Mouse (Mus musculus): ENCODE data around the gene Slc34a1. TPM values are rescaled to one million over a fixed set of nuclear protein-coding genes. Genes with fewer than 3 reads are reported as not detected.

Slc34a1 gene
- polyA plus RNA-seq, 2 experiments, result not detected

GRCm38 (mm10) chr13:55404853-55405782 is 7.1 kb downstream of the Slc34a1 start:
- 9% methylated on average over 11 of the region's 11 CpGs for WGBS
- Histone ChIP-seq H3K27me3 (ENCODE audit: control insufficient read depth, insufficient read depth, low read length) (no peaks in the 10 kb centered on the region), H3K4me3 (replicated peaks; ENCODE audit: low read length) (no peak overlapping the region), H3K4me1 (ENCODE audit: control insufficient read depth, insufficient read depth, low read length) (peaks cover 3% of the 10 kb centered on the region), H3K9ac (ENCODE audit: low read depth, low read length, severe bottlenecking) (peak overlapping the region; percentile 38; the same call in 1 of the 2 replicates), H3K4me2 (replicated peaks; ENCODE audit: low read depth, low read length, severe bottlenecking) (peak overlapping the region; percentile 30; the same call in 1 of the 2 replicates), H3K36me3 (ENCODE audit: control insufficient read depth, insufficient read depth, low read length) (no peaks in the 10 kb centered on the region), H3K27ac (replicated peaks; ENCODE audit: low read depth, low read length) (no peak overlapping the region; the same call in 1 of the 2 replicates), H3K9me3 (ENCODE audit: control insufficient read depth, low read length) (no peaks in the 10 kb centered on the region)
- peak; percentile 81 for DNase-seq (ENCODE audit: low spot score)
- peak; percentile 91 for ATAC-seq (ENCODE audit: low FRiP score, low read depth)
- no peak for TF ChIP-seq POLR2A (IDR thresholded peaks at IDR 0.05; ENCODE audit: borderline replicate concordance, extremely low read depth, insufficient read depth, insufficient read length)

DNA sequence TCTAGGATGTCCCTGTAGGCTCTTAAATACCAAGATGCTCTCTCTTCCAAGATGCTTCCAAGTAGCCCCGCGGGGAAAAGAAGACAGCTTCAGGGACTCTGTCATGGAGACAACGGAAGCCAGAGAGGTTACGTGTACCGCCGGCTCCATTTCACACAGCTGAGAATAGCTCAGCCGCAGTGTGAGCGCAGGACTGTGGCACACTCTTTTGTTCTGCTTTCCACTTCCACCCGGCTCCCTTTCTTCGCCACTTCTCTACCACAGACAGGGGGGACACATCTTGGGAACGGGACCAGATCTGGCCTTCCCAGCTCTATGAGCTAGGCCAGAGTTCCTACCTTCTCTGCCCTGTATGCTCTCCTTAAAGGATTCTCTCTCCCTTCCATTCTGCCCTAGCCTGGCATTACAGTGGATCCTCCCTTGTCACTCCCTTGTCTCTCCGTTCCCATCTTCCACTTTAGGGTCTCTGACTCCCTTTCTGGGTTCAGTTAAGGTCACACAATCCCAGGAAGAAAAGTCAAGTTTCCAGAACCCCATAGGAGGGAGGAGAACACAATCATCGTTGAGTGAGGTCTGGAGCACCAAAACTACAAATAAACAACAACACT is 7.9 kb downstream of the Slc34a1 start:
- WGBS, result 76% methylated on average over 13 of the region's 13 CpGs

GRCm38 (mm10) chr13:55407341-55407740 is 9.4 kb downstream of the Slc34a1 start:
- no peak overlapping the region for H3K9ac ChIP-seq (ENCODE audit: low read depth, low read length, severe bottlenecking)
- ATAC-seq (ENCODE audit: low FRiP score, low read depth) (no peak), DNase-seq (ENCODE audit: low spot score) (no peak)
- no peak for TF ChIP-seq POLR2A (IDR thresholded peaks at IDR 0.05; ENCODE audit: borderline replicate concordance, extremely low read depth, insufficient read depth, insufficient read length)
- no peak overlapping the region for H3K4me3 ChIP-seq (replicated peaks; ENCODE audit: low read length)
- H3K27ac ChIP-seq (replicated peaks; ENCODE audit: low read depth, low read length), result no peak overlapping the region
- WGBS, result 84% methylated on average over 4 of the region's 4 CpGs
- no peak overlapping the region for H3K4me2 ChIP-seq (replicated peaks; ENCODE audit: low read depth, low read length, severe bottlenecking)
- H3K4me1 ChIP-seq (ENCODE audit: control insufficient read depth, insufficient read depth, low read length), result peaks cover 3% of the 10 kb centered on the region
- no peaks in the 10 kb centered on the region for H3K27me3 ChIP-seq (ENCODE audit: control insufficient read depth, insufficient read depth, low read length)
- no peaks in the 10 kb centered on the region for H3K36me3 ChIP-seq (ENCODE audit: control insufficient read depth, insufficient read depth, low read length)
- no peaks in the 10 kb centered on the region for H3K9me3 ChIP-seq (ENCODE audit: control insufficient read depth, low read length)

More for the DNA sequence above, 7.9 kb downstream of the Slc34a1 start:
- ATAC-seq (ENCODE audit: low FRiP score, low read depth), result peak; percentile 3; the same call in 1 of the 2 replicates
- Histone ChIP-seq H3K4me3 (replicated peaks; ENCODE audit: low read length) (no peak overlapping the region), H3K4me2 (replicated peaks; ENCODE audit: low read depth, low read length, severe bottlenecking) (no peak overlapping the region), H3K4me1 (ENCODE audit: control insufficient read depth, insufficient read depth, low read length) (peaks cover 3% of the 10 kb centered on the region), H3K36me3 (ENCODE audit: control insufficient read depth, insufficient read depth, low read length) (no peaks in the 10 kb centered on the region), H3K9me3 (ENCODE audit: control insufficient read depth, low read length) (no peaks in the 10 kb centered on the region), H3K27me3 (ENCODE audit: control insufficient read depth, insufficient read depth, low read length) (no peaks in the 10 kb centered on the region), H3K9ac (ENCODE audit: low read depth, low read length, severe bottlenecking) (0 out of 2 replicates have a peak overlapping the region, but pooled peaks have one; percentile 21), H3K27ac (replicated peaks; ENCODE audit: low read depth, low read length) (no peak overlapping the region; the same call in 1 of the 2 replicates)
- no peak for DNase-seq (ENCODE audit: low spot score)
- TF ChIP-seq POLR2A (IDR thresholded peaks at IDR 0.05; ENCODE audit: borderline replicate concordance, extremely low read depth, insufficient read depth, insufficient read length), result no peak

DNA sequence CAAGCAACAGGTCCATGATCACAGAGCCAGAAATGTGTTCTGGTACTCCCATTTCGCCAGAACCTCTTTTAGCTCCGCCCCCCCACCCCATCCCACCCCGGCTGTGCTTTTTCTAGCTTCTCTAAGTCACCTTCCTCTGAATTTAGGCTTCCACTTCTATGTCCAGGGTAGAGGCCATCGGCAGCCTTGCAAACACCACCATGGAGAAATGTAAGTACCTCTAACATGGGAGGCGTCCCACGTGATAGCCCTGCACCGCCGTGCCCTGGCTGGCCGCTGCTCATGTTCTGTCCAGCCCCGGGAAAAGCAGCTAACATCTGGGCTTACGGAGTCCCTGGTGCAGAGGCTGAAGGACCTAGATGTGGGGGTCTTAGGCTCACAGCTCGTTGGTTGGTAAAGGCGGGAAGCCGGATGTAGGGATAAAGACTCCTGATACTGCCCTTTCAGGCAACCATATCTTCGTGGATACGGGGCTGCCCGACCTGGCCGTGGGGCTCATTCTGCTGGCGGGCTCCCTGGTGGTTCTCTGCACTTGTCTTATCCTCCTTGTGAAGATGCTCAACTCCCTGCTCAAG is 10.6 kb downstream of the Slc34a1 start:
- Histone ChIP-seq H3K27ac (replicated peaks; ENCODE audit: low read depth, low read length) (no peak overlapping the region), H3K4me2 (replicated peaks; ENCODE audit: low read depth, low read length, severe bottlenecking) (no peak overlapping the region), H3K36me3 (ENCODE audit: control insufficient read depth, insufficient read depth, low read length) (no peaks in the 10 kb centered on the region), H3K27me3 (ENCODE audit: control insufficient read depth, insufficient read depth, low read length) (no peaks in the 10 kb centered on the region), H3K9ac (ENCODE audit: low read depth, low read length, severe bottlenecking) (no peak overlapping the region), H3K4me3 (replicated peaks; ENCODE audit: low read length) (no peak overlapping the region), H3K9me3 (ENCODE audit: control insufficient read depth, low read length) (no peaks in the 10 kb centered on the region), H3K4me1 (ENCODE audit: control insufficient read depth, insufficient read depth, low read length) (peaks cover 3% of the 10 kb centered on the region)
- DNase-seq (ENCODE audit: low spot score) (no peak), ATAC-seq (ENCODE audit: low FRiP score, low read depth) (no peak)
- TF ChIP-seq POLR2A (IDR thresholded peaks at IDR 0.05; ENCODE audit: borderline replicate concordance, extremely low read depth, insufficient read depth, insufficient read length), result no peak
- WGBS, result 83% methylated on average over 19 of the region's 19 CpGs

DNA sequence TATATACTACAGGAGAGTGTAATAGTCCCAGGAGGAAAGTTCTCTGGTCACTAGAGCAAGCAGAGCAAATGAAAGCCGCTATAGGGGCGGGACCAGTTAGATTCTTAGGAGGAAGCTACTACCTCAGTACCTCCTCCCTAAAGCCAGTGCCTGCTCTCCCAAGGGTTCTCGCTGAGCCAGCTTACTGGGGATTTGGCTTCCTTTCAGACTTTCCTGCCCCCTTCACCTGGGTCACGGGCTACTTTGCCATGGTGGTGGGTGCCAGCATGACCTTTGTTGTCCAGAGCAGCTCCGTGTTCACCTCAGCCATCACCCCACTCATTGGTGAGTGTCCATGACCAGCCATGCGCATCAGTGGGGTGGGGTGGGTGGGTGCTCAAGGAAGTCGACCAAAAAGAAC is 13.8 kb downstream of the Slc34a1 start:
- DNase-seq (ENCODE audit: low spot score) (no peak), ATAC-seq (ENCODE audit: low FRiP score, low read depth) (no peak)
- H3K4me2 ChIP-seq (replicated peaks; ENCODE audit: low read depth, low read length, severe bottlenecking), result no peak overlapping the region
- no peak overlapping the region for H3K9ac ChIP-seq (ENCODE audit: low read depth, low read length, severe bottlenecking)
- WGBS, result 71% methylated on average over 7 of the region's 7 CpGs
- no peak overlapping the region for H3K27ac ChIP-seq (replicated peaks; ENCODE audit: low read depth, low read length)
- TF ChIP-seq POLR2A (IDR thresholded peaks at IDR 0.05; ENCODE audit: borderline replicate concordance, extremely low read depth, insufficient read depth, insufficient read length), result no peak
- H3K4me3 ChIP-seq (replicated peaks; ENCODE audit: low read length), result no peak overlapping the region
- no peaks in the 10 kb centered on the region for H3K27me3 ChIP-seq (ENCODE audit: control insufficient read depth, insufficient read depth, low read length)
- no peaks in the 10 kb centered on the region for H3K9me3 ChIP-seq (ENCODE audit: control insufficient read depth, low read length)
- no peaks in the 10 kb centered on the region for H3K36me3 ChIP-seq (ENCODE audit: control insufficient read depth, insufficient read depth, low read length)
- peaks cover 3% of the 10 kb centered on the region; the same call in 1 of the 2 replicates for H3K4me1 ChIP-seq (ENCODE audit: control insufficient read depth, insufficient read depth, low read length)

All from limb, embryonic 14.5 days (tissue).